Mouse (Mus musculus) stomach, embryonic 14.5 days (tissue): ENCODE results near the gene Klre1. TPM values are rescaled to one million over a fixed set of nuclear protein-coding genes. Genes with fewer than 3 reads are reported as not detected.

ENCODE experiments used
- ATAC-seq: fragments of 200-750 bp; cut with Nextera tagmentation; 2 replicates; pipeline ENCODE4 v1.8.0; 2017; ENCODE audit warnings: low read depth, moderate TSS enrichment; ENCODE audit not compliant: insufficient number of reproducible peaks, insufficient read depth, low FRiP score
- H3K27ac ChIP-seq: fragments of 300-500 bp; sonication (generic); 2 replicates; pipeline ENCODE4 v1.5.1; 2014; ENCODE audit warnings: mild to moderate bottlenecking, low read length, moderate library complexity, mixed read lengths
- H3K27me3 ChIP-seq: fragments of 300-500 bp; sonication (generic); 2 replicates; pipeline ENCODE4 v1.6.1; 2014; ENCODE audit warnings: low read length, control low read depth, mixed read lengths; ENCODE audit not compliant: control insufficient read depth, insufficient read depth
- H3K36me3 ChIP-seq: fragments of 300-500 bp; sonication (generic); 2 replicates; pipeline ENCODE4 v1.6.1; 2014; ENCODE audit warnings: mild to moderate bottlenecking, control low read depth, low read length, moderate library complexity, mixed read lengths; ENCODE audit not compliant: control insufficient read depth, insufficient read depth
- H3K4me1 ChIP-seq: fragments of 300-500 bp; sonication (generic); 2 replicates; pipeline ENCODE4 v1.6.1; 2014; ENCODE audit warnings: low read length, control low read depth, mixed read lengths; ENCODE audit not compliant: control insufficient read depth, insufficient read depth
- H3K4me2 ChIP-seq: fragments of 300-500 bp; sonication (generic); replicated peaks from 2 replicates; pipeline ENCODE4 v1.6.1; 2014; ENCODE audit warnings: low read depth, low read length, control low read depth
- H3K4me3 ChIP-seq: fragments of 300-500 bp; sonication (generic); 2 replicates; pipeline ENCODE4 v1.5.1; 2014; ENCODE audit warnings: low read depth, low read length, control low read depth
- H3K9ac ChIP-seq: fragments of 300-500 bp; sonication (generic); replicated peaks from 2 replicates; pipeline ENCODE4 v1.6.1; 2014; ENCODE audit warnings: low read depth, mild to moderate bottlenecking, control low read depth, low read length, moderate library complexity, mixed read lengths
- H3K9me3 ChIP-seq: fragments of 300-500 bp; sonication (generic); 2 replicates; pipeline ENCODE4 v1.6.1; 2016; ENCODE audit warnings: low read depth, low read length, control low read depth; ENCODE audit not compliant: control insufficient read depth
- WGBS: fragments of 180-500 bp; shearing (Covaris S2); extraction: QIAGEN DNeasy Blood & Tissue Kit; methylation state at CpG from one replicate; pipeline ENCODE4 v1.1.7; 2014; 5-methylcytosine and 5-hydroxymethylcytosine counted together
- polyA plus RNA-seq: library from polyadenylated mRNA; unstranded; fragments of >200 nt; fragmentation: Nextera tagmentation; extraction: Ambion mirVana; gene quantifications from 2 replicates; pipeline ENCODE4 v1.2.1, GENCODE M21; 2014

The Klre1 gene
- polyA plus RNA-seq, 1 experiment from 2014 or later: not detected

GRCm38 (mm10) chr6:129559641-129560027 lies 18.1 kb upstream of the Klre1 start:
- no peaks in the 10 kb centered on the region for H3K4me1 ChIP-seq
- WGBS: 51% methylated on average over 4 of the region's 4 CpGs
- no peak for ATAC-seq
- no peak overlapping the region for H3K4me2 ChIP-seq
- no peaks in the 10 kb centered on the region for H3K9me3 ChIP-seq
- H3K4me3 ChIP-seq: no peak overlapping the region
- no peak overlapping the region for H3K9ac ChIP-seq
- H3K27me3 ChIP-seq: no peaks in the 10 kb centered on the region
- no peak overlapping the region for H3K27ac ChIP-seq
- H3K36me3 ChIP-seq: no peaks in the 10 kb centered on the region

GRCm38 (mm10) chr6:129565257-129565656 lies 12.4 kb upstream of the Klre1 start:
- WGBS: 65% methylated on average over 2 of the region's 2 CpGs
- no peak for ATAC-seq

GRCm38 (mm10) chr6:129575315-129575714 lies 2.4 kb upstream of the Klre1 start:
- Histone ChIP-seq H3K36me3 (no peaks in the 10 kb centered on the region), H3K27me3 (no peaks in the 10 kb centered on the region), H3K9ac (no peak overlapping the region), H3K4me3 (no peak overlapping the region), H3K4me2 (no peak overlapping the region), H3K27ac (no peak overlapping the region), H3K9me3 (no peaks in the 10 kb centered on the region), H3K4me1 (no peaks in the 10 kb centered on the region)
- ATAC-seq: no peak
- 32% methylated on average over 2 of the region's 2 CpGs for WGBS

More at GRCm38 (mm10) chr6:129565257-129565656, 12.4 kb upstream of the Klre1 start:
- Histone ChIP-seq H3K36me3 (no peaks in the 10 kb centered on the region), H3K27me3 (no peaks in the 10 kb centered on the region), H3K4me3 (no peak overlapping the region), H3K27ac (no peak overlapping the region), H3K9me3 (no peaks in the 10 kb centered on the region), H3K9ac (no peak overlapping the region), H3K4me1 (no peaks in the 10 kb centered on the region), H3K4me2 (no peak overlapping the region)

DNA sequence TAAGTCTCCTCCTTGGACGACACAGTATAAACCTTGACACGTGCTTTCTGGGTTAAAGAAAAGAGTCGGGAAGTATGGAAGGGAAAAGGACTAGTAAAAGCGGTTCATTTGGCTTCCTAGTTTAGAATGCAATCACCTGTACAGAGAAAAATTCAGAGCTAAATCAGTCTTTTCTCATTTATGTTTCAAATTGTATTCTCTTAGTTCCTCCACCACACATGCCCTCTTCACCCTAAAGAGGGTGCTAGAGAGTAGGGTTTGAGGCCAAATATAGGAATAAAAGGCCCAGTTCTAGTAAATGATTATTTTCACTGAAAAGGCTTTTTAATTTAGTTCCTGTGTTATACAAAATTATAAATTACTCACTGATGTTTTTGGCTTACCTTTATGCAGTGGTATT lies 3.6 kb downstream of the Klre1 start:
- no peak for ATAC-seq
- no peaks in the 10 kb centered on the region for H3K4me1 ChIP-seq
- 56% methylated on average over 4 of the region's 4 CpGs for WGBS

GRCm38 (mm10) chr6:129581896-129582295 lies 4.2 kb downstream of the Klre1 start:
- no peak overlapping the region for H3K27ac ChIP-seq
- no peak overlapping the region for H3K4me2 ChIP-seq
- WGBS: 65% methylated on average over 4 of the region's 4 CpGs
- no peaks in the 10 kb centered on the region for H3K27me3 ChIP-seq
- H3K4me3 ChIP-seq: no peak overlapping the region
- H3K4me1 ChIP-seq: no peaks in the 10 kb centered on the region
- H3K9ac ChIP-seq: no peak overlapping the region
- ATAC-seq: no peak
- no peaks in the 10 kb centered on the region for H3K9me3 ChIP-seq
- no peaks in the 10 kb centered on the region for H3K36me3 ChIP-seq

More for the DNA sequence above, 3.6 kb downstream of the Klre1 start:
- H3K4me3 ChIP-seq: no peak overlapping the region
- no peak overlapping the region for H3K9ac ChIP-seq
- no peaks in the 10 kb centered on the region for H3K27me3 ChIP-seq
- no peaks in the 10 kb centered on the region for H3K9me3 ChIP-seq
- no peak overlapping the region for H3K4me2 ChIP-seq
- H3K27ac ChIP-seq: no peak overlapping the region
- no peaks in the 10 kb centered on the region for H3K36me3 ChIP-seq

DNA sequence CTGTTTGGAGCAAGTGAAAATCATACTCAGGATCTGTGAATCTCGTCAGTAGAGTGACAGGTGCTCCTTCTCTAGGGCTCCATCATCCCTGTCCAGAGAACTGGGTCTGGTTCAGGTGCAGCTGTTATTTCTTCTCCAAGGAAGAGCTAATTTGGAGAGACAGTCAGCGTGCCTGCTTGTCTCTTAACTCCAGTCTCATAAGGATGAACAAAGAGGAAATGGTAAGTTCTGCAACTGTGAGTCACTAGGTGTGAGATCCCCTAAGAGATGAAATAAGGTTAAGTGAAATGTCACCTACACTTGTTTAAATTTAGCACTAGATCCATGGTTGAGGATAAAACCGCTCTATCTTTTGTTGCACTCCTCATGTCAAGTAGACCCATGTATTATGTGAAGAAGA lies 5.3 kb downstream of the Klre1 start:
- no peak overlapping the region for H3K4me3 ChIP-seq
- WGBS: 72% methylated on average over 3 of the region's 3 CpGs
- H3K36me3 ChIP-seq: no peaks in the 10 kb centered on the region
- ATAC-seq: no peak
- H3K27me3 ChIP-seq: no peaks in the 10 kb centered on the region
- H3K4me1 ChIP-seq: no peaks in the 10 kb centered on the region
- no peak overlapping the region for H3K9ac ChIP-seq
- H3K9me3 ChIP-seq: no peaks in the 10 kb centered on the region
- no peak overlapping the region for H3K27ac ChIP-seq
- H3K4me2 ChIP-seq: no peak overlapping the region

DNA sequence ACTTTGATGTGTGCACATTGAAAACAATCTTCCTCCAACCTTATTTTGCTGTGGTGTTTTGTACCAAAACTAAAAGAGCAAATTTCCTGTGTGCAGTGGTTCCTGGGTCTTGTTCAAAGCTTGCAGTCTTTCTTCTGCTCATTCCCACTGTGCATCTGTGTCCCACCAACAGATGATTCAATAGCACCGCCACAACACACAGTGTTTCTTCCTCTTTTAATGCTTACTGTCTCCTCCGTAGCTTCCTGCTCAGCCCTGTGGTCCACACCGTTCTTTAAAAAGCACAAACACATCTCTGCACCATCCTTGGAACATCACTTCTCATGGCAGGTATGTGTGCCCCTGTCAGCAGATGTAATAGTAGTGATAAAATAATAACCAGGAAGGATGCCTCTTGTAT lies 13.8 kb downstream of the Klre1 start, which contains the start of gene Klrd1:
TSS of gene Klrd1 (plus strand) at position 275 of the 400 bp plus-strand sequence.
- no peaks in the 10 kb centered on the region for H3K9me3 ChIP-seq
- WGBS: 86% methylated on average over 3 of the region's 3 CpGs
- no peak within 1 kb of the TSS for H3K27ac ChIP-seq
- H3K36me3 ChIP-seq: no peaks in the 10 kb centered on the region
- H3K9ac ChIP-seq: no peak within 1 kb of the TSS
- no peak within 1 kb of the TSS for H3K4me2 ChIP-seq
- H3K27me3 ChIP-seq: no peaks in the 10 kb centered on the region
- no peak for ATAC-seq
- no peak within 1 kb of the TSS for H3K4me3 ChIP-seq
- no peaks in the 10 kb centered on the region for H3K4me1 ChIP-seq

DNA sequence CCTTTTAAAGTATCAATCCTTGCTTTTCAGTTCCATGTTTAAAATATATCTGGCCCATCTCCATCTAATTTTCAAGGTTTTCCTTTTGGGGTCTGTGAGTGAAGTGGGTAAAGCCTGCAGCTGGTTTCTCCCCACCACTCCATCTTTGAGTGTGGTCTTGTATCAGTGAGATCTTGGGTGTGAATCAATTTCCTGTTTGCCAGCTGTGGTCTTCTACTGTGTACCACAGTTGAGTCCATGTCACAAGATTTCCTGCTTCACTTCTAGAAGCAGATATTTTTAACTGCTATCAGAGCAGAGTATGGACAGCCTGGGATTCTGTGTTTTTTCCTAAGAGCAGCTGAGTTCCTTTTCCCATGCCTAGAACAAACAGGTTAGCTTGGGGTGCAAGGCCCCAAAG lies 30.7 kb downstream of the Klre1 start:
- H3K27me3 ChIP-seq: no peaks in the 10 kb centered on the region
- no peak for ATAC-seq
- no peak overlapping the region for H3K4me3 ChIP-seq
- no peaks in the 10 kb centered on the region for H3K4me1 ChIP-seq
- no peaks in the 10 kb centered on the region for H3K36me3 ChIP-seq
- H3K4me2 ChIP-seq: no peak overlapping the region
- no peak overlapping the region for H3K27ac ChIP-seq
- H3K9me3 ChIP-seq: no peaks in the 10 kb centered on the region
- no peak overlapping the region for H3K9ac ChIP-seq

GRCm38 (mm10) chr6:129623735-129624134 lies 46.0 kb downstream of the Klre1 start, which contains the start of gene Klrk1:
Klrk1 (minus strand) TSS chr6:129623864.
- H3K9me3 ChIP-seq: no peaks in the 10 kb centered on the region
- no peaks in the 10 kb centered on the region for H3K27me3 ChIP-seq
- no peak for ATAC-seq
- H3K9ac ChIP-seq: no peak within 1 kb of the TSS
- no peak within 1 kb of the TSS for H3K4me2 ChIP-seq
- H3K4me3 ChIP-seq: no peak within 1 kb of the TSS
- H3K27ac ChIP-seq: no peak within 1 kb of the TSS
- no peaks in the 10 kb centered on the region for H3K4me1 ChIP-seq
- WGBS: 77% methylated on average over 4 of the region's 4 CpGs
- no peaks in the 10 kb centered on the region for H3K36me3 ChIP-seq
